Mouse (Mus musculus): ENCODE measurements around the gene Epb41.

DNA sequence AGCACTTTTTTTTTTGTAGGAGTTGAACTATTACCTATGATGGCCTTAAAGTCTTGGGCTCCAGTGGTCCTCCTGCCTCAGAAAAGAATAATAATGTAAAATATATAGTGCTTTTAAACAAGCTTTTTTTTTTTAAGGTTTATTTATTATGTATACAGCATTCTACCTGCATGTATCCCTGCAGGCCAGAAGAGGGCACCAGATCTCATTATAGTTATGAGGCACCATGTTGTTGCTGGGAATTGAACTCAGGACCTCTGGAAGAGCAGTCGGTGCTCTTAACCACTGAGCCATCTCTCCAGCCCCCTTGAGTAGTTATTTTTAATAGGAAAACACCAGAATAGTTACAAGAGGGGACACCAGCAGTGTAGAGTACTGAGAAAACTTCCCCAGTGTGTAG, 41.9 kb downstream of the Epb41 start:
- TF ChIP-seq CTCF (IDR thresholded peaks at IDR 0.05; ENCODE audit: low read depth) (peak; percentile 58), EP300 (IDR thresholded peaks at IDR 0.05; ENCODE audit: low read depth) (0 out of 2 replicates have a peak, but pooled peaks have one; percentile 15)
